Mouse (Mus musculus): Measurements from ENCODE around the gene Rph3a.
"Not testable (repeated sequence)": the region's sequence is repeated elsewhere in the genome, so short reads cannot be mapped to it uniquely, and the experiment has no call there.

Gene Rph3a

GRCm38 (mm10) chr5:120972278-120972677, 37.6 kb downstream of the Rph3a start:
- no peak for DNase-seq (ENCODE audit: low spot score)

GRCm38 (mm10) chr5:120971326-120971725, 38.6 kb downstream of the Rph3a start:
- DNase-seq (ENCODE audit: low spot score): no peak

- no peak for DNase-seq (ENCODE audit: low spot score)
These were observed 40.2 kb downstream of the Rph3a start for GRCm38 (mm10) chr5:120969703-120970102.

DNA sequence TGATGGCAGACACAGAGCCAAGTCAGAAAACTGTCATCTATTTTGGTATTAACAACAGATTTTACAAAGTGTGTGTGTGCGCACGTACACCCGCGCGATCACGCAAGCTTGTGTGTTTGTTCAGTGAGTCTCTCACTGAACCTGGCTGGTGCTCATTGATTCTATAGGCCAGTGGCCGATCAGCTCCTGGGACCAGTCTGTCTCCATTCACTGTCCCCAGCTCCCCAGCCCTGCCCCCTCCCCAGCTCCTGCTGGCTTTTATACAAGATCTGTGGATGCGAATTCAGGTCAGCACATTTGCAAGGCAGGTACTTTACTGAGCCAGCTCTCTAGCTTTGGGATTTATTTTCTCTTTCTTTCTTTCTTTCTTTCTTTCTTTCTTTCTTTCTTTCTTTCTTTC, 41.1 kb downstream of the Rph3a start:
- DNase-seq (ENCODE audit: low spot score): no peak

GRCm38 (mm10) chr5:120968134-120968532, 41.8 kb downstream of the Rph3a start:
- DNase-seq (ENCODE audit: low spot score): no peak

- DNase-seq (ENCODE audit: low spot score): no peak
These were observed 42.3 kb downstream of the Rph3a start for GRCm38 (mm10) chr5:120967355-120968133.

- no peak for DNase-seq (ENCODE audit: low spot score)
These were observed 43.0 kb downstream of the Rph3a start for GRCm38 (mm10) chr5:120966894-120967293.

DNA sequence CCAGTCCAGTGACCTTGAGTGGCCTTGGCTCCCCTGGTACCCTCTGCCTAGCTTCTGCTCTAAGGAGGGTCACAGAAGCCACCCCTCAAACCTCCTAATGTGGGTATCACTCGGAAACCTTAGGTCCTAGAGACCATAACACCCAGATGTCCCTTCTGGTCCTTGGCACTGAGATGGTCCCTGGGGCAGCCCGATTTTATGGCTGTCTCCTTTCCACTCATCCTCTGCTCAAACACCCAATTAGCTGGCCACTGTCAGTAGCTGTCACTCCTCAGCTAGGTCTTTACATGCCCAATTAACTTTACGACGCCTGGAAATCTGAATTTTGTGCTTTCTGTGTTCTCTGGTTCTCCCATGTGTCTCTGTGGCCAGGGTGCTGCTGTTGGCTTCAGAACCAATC, 43.7 kb downstream of the Rph3a start:
- no peak for DNase-seq (ENCODE audit: low spot score)

DNA sequence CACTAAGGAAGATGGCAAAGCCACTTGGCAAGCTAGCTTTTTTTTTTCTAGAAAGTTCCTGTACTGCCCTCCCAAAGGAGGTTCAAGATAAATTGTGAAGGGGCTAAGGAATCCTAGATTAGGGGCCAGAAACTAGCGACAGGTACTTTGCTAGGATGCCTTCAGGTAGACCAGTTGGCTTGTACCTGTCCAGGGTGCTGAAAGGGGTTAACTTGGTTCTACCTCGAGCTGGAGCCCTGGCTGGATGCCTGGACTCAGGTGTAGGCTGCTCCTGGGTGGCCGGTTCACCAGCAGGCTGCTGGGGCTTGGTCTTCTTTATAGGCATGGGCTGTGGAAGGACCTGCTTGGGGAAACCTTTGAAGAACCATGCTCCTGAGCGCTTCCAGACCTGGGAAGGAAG, 48.9 kb downstream of the Rph3a start:
- peak; percentile 37 for DNase-seq (ENCODE audit: low spot score)

DNA sequence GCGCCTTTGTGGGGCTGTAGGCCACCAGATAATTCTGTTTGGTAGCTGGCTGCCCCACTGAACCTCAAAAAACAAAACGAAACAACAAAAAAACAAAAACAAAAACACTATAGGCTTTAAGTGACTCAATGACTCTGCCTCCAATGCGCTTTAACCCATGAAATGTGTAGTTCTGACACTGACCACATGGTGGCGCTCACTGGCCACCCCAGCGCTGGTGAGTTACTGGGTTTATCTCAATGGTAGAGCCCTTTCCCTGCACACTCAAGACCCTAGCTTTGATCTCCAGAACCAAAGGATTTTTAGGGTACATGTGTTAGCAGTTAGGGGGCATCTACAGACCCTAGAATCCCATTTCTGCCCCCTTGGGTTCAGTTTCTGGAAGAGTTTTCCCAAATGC, 55.9 kb downstream of the Rph3a start:
- peak; percentile 67 for DNase-seq (ENCODE audit: low spot score)

- DNase-seq (ENCODE audit: low spot score): no peak
These were observed 57.6 kb downstream of the Rph3a start for GRCm38 (mm10) chr5:120952242-120952770.

DNA sequence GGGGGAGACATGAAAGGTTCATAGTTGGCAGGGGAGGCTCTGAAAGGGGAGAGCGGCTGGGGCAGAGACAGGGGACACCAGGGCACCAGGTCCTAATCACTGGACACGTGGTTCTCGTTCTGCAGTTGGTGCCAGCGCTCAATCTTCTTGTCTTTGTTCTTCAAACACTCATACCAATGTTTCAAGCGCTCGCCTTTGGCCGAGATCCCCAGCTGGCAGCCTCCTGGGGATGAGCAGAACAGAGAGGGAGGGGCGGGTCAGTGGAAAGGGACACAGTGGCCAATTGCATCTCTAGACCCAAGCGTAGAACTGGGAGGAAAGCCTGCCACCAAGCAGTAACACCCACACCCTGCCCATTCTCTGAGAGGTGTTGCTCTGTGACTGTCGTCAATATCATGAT, 67.8 kb downstream of the Rph3a start:
- no peak for DNase-seq (ENCODE audit: low spot score)

- no peak for DNase-seq (ENCODE audit: low spot score)
These were observed 71.3 kb downstream of the Rph3a start for GRCm38 (mm10) chr5:120938586-120938985.

DNA sequence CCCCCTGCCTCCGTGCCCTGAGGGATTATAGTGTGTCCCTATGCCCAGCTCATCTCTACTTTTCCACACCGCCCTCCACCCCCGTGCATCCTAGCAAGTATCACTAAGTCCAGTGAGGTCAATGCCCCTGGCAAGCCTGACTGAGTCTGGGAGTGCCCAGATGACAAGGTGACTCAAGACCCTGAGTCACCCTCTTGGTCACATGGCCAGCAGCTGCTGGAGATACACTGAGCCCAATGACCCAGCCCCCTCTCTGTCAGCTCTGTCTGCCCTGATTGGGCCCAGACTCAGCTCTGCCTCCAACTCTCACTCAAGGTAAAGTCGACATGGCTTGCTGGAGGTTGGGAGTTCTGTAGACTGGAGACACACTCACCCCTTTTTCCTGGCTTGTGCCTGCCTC, 72.1 kb downstream of the Rph3a start:
- no peak for DNase-seq (ENCODE audit: low spot score)

DNA sequence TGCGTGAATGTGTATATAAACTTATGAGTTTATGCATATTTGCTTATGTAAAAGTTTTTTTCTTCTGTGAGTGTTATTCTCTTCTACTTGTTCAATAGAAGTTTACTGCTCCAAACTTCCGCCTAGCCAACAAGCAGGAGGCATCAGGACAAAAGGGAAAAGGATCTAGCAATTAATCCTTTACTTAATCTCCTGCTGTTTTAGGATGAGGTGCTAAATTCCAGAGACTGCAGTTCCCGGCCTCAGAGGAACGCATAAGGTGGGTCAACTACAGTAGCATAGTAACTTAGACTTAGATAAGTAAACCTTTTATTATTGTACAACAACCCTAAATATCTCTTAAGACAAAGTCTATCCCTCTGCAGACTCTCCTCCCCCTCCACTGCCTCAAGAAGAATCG, 75.9 kb downstream of the Rph3a start:
- no peak for DNase-seq (ENCODE audit: low spot score)

- peak; percentile 34 for DNase-seq (ENCODE audit: low spot score)
These were observed 82.9 kb downstream of the Rph3a start for GRCm38 (mm10) chr5:120927036-120927435.

GRCm38 (mm10) chr5:120926311-120926710, 83.6 kb downstream of the Rph3a start:
- DNase-seq (ENCODE audit: low spot score): not testable (repeated sequence)

DNA sequence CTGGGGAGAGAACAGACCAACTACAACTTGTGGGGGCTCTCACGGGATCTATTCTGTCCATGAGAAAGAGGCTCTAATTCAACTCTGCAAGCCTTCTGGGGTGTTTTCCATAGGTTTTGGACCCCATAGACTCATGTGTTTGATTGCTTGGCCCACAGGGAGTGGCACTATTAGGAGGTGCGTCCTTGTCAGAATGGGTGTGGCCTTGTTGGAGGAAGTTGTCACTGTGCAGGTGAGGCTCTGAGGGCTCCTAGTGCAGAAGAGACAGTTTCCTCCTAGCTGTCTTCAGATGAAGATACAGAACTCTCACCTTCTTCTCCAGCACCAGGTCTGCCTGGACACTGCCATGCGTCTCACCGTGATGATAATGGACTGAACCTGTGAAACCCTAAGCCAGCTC, 85.4 kb downstream of the Rph3a start:
- DNase-seq (ENCODE audit: low spot score): not testable (repeated sequence)

DNA sequence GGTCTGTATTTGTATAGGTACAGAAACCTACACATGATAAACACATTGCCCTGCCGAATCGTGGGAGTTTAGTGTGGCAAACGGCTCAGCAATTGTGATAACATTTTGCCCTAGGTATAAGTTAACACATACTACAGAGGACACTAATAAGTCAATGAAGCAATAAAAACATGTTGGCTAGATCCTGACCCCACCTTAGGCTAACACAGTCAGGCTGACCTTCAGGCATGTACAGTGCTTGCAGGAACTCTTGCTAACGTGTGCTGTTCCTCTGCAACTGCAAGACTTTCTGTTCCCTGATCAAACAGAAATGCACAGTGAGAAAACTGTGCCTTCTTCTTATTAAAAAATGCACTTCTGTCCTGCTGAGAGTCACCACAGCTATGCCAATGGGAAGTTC, 85.9 kb downstream of the Rph3a start:
- no peak for DNase-seq (ENCODE audit: low spot score)

DNA sequence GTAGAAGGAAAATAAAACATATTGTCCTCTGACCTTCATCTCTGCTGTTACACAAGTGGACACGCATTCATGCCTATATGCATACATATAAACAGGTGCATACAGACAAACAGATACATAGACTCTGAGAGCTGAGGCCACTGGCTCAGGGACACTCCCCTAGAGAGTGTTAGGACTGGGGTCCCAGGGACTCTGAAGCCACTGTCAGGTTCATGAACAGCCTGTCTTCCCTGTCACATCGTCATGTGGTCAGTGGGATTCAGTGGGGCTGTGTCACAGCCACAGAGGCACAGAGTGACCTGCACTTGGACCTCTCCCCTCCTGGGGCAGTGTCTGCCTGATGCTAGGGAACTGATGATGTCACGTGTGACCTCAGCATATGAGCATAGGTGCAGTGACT, 89.6 kb downstream of the Rph3a start:
- DNase-seq (ENCODE audit: low spot score): no peak

DNA sequence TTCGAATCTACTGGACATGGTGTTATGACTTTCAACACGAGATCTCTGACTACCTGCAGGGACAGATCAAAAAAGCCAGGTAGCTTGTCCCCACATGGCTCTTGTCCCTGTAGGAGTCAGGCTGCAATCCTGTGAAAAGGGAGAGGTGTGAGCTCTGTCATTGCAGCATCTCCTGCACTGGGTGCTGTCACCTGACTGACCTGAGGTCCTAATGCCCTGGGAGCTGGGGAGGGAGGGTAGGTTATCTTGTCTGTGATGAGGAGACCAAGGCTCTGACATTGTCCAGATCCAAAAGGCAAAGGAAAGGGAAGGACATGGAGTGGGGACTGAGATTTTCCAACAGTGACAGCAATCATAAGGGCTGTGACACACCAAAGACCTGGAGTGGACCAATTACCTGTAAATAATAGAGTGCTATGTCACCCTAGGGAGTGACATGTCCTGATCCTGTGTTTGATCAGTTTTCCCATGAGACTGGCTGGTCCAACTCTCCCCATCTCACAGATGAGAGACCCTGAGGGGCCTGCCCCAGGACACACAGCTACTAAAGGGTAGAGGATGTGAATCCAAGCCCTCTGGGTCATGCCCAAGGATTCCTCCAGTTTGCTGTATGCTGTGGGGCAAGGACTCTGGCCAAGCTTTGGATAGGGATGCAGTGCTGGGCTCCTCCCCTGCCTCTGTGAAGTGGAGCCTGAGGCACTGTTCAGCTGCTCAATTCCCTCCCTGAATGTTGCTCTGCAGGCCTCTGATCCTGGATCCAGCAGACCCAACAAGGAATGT, 90.5 kb downstream of the Rph3a start:
- not testable (repeated sequence) for DNase-seq (ENCODE audit: low spot score)

GRCm38 (mm10) chr5:120914204-120914603, 95.7 kb downstream of the Rph3a start, which contains the start of gene Oas1d:
Gene Oas1d, plus strand, starts transcription at chr5:120914536.
- DNase-seq (ENCODE audit: low spot score): not testable (repeated sequence)
